Mouse (Mus musculus) ES-CJ7 (cell line): Measurements from ENCODE around the gene Cul7.

ENCODE experiments used
- DNase-seq: peaks from one replicate; pipeline ENCODE4 v3.0.0; 2011; ENCODE audit warnings: low read depth, low spot score

Gene Cul7

GRCm38 (mm10) chr17:46673850-46674529 is 23.9 kb downstream of the Cul7 start, which contains the start of gene Rrp36:
TSS of gene Rrp36 (minus strand) at chr17:46674352.
- DNase-seq: peak; percentile 93

- peak; percentile 56 for DNase-seq
These were observed 24.6 kb downstream of the Cul7 start for GRCm38 (mm10) chr17:46674530-46675283.

- DNase-seq: peak; percentile 35
These were observed 28.3 kb downstream of the Cul7 start, which contains the start of gene Mea1 for GRCm38 (mm10) chr17:46678416-46678815. TSS of gene Mea1 (plus strand) at chr17:46678793.

GRCm38 (mm10) chr17:46678911-46679310 is 28.8 kb downstream of the Cul7 start:
- no peak for DNase-seq

- DNase-seq: no peak
These were observed 30.0 kb downstream of the Cul7 start for GRCm38 (mm10) chr17:46679843-46680759.

GRCm38 (mm10) chr17:46680760-46681373 is 30.7 kb downstream of the Cul7 start, which contains the start of gene Klhdc3:
TSS of gene Klhdc3 (minus strand) at chr17:46680914.
- DNase-seq: peak; percentile 99

GRCm38 (mm10) chr17:46681466-46682118 is 31.5 kb downstream of the Cul7 start:
- DNase-seq: no peak

- DNase-seq: peak; percentile 91
These were observed 32.7 kb downstream of the Cul7 start for GRCm38 (mm10) chr17:46682654-46683389.

GRCm38 (mm10) chr17:46685913-46686312 is 35.8 kb downstream of the Cul7 start:
- DNase-seq: no peak

- no peak for DNase-seq
These were observed 40.5 kb downstream of the Cul7 start for GRCm38 (mm10) chr17:46690665-46691064.

GRCm38 (mm10) chr17:46691390-46691789 is 41.3 kb downstream of the Cul7 start:
- DNase-seq: no peak

- DNase-seq: no peak
These were observed 44.5 kb downstream of the Cul7 start for GRCm38 (mm10) chr17:46694517-46695063.

GRCm38 (mm10) chr17:46698515-46698914 is 48.4 kb downstream of the Cul7 start:
- DNase-seq: no peak

GRCm38 (mm10) chr17:46699245-46699644 is 49.1 kb downstream of the Cul7 start:
- DNase-seq: no peak

GRCm38 (mm10) chr17:46699912-46700311 is 49.8 kb downstream of the Cul7 start:
- no peak for DNase-seq

GRCm38 (mm10) chr17:46701489-46701888 is 51.4 kb downstream of the Cul7 start:
- DNase-seq: no peak

- DNase-seq: no peak
These were observed 52.0 kb downstream of the Cul7 start for GRCm38 (mm10) chr17:46702100-46702499.

- DNase-seq: no peak
These were observed 52.4 kb downstream of the Cul7 start for GRCm38 (mm10) chr17:46702506-46702905.

- no peak for DNase-seq
These were observed 54.1 kb downstream of the Cul7 start for GRCm38 (mm10) chr17:46703971-46704886.
